Mouse (Mus musculus) kidney, embryonic 14.5 days (tissue): ENCODE data around the gene Rab31. TPM values are rescaled to one million over a fixed set of nuclear protein-coding genes. Genes with fewer than 3 reads are reported as not detected.

Experiments
- ATAC-seq: fragments of 200-750 bp; cut with Nextera tagmentation; 2 replicates; pipeline ENCODE4 v1.8.0; 2017; ENCODE audit warnings: moderate number of reproducible peaks, mild to moderate bottlenecking, moderate TSS enrichment, moderate library complexity; ENCODE audit not compliant: low FRiP score, low TSS enrichment
- H3K27ac ChIP-seq: fragments of 300-500 bp; sonication (generic); 2 replicates; pipeline ENCODE4 v1.5.1; 2014; ENCODE audit warnings: low read depth, mild to moderate bottlenecking, low read length, moderate library complexity, mixed read lengths
- H3K27me3 ChIP-seq: fragments of 300-500 bp; sonication (generic); 2 replicates; pipeline ENCODE4 v1.6.1; 2014; ENCODE audit warnings: mild to moderate bottlenecking, low read length; ENCODE audit not compliant: control insufficient read depth, insufficient read depth
- H3K36me3 ChIP-seq: fragments of 300-500 bp; sonication (generic); 2 replicates; pipeline ENCODE4 v1.6.1; 2014; ENCODE audit warnings: low read length, mixed read lengths; ENCODE audit not compliant: control insufficient read depth, insufficient read depth
- H3K4me1 ChIP-seq: fragments of 300-500 bp; sonication (generic); 2 replicates; pipeline ENCODE4 v1.6.1; 2014; ENCODE audit warnings: low read length, mixed read lengths; ENCODE audit not compliant: control insufficient read depth, insufficient read depth
- H3K4me2 ChIP-seq: fragments of 300-500 bp; sonication (generic); replicated peaks from 2 replicates; pipeline ENCODE4 v1.6.1; 2014; ENCODE audit warnings: low read depth, mild to moderate bottlenecking, low read length
- H3K4me3 ChIP-seq: fragments of 300-500 bp; sonication (generic); 2 replicates; pipeline ENCODE4 v1.5.1; 2014; ENCODE audit warnings: mild to moderate bottlenecking, low read length
- H3K9ac ChIP-seq: fragments of 300-500 bp; sonication (generic); 2 replicates; pipeline ENCODE4 v1.6.1; 2014; ENCODE audit warnings: low read depth, mild to moderate bottlenecking, low read length, moderate library complexity
- H3K9me3 ChIP-seq: fragments of 300-500 bp; sonication (generic); 2 replicates; pipeline ENCODE4 v1.6.1; 2016; ENCODE audit warnings: low read length; ENCODE audit not compliant: control insufficient read depth
- WGBS: fragments of 180-500 bp; shearing (Covaris S2); extraction: QIAGEN DNeasy Blood & Tissue Kit; methylation state at CpG from one replicate; pipeline ENCODE4 v1.1.7; 2014; 5-methylcytosine and 5-hydroxymethylcytosine counted together
- polyA plus RNA-seq: library from polyadenylated mRNA; unstranded; fragments of >200 nt; fragmentation: Nextera tagmentation; extraction: Ambion mirVana; gene quantifications from 2 replicates; pipeline ENCODE4 v1.2.1, GENCODE M21; 2014

Gene Rab31
- polyA plus RNA-seq, 1 experiment from 2014 or later = 38.0 TPM

DNA sequence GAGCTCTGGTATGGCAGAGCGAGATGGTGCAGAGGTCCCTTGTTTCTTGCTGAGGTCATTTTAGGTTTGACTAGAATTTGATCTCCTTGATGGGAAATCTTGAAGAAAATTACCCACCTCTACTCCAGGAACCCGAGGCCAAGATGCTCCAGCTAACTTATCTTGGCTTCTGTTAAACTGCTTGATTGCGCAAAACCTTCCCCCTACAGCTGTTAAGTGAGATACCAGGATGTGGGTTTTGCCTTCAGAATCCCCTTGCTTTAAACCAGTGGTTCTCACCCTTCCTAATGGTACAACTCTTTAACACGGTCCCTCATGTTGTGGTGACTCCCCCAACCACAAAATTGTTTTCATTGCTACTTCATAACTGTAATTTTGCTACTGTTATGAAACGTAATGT is 60.8 kb downstream of the Rab31 start:
- Histone ChIP-seq H3K36me3 (peaks cover 5% of the 10 kb centered on the region; the same call in 1 of the 2 replicates), H3K9ac (no peak overlapping the region), H3K4me3 (no peak overlapping the region), H3K4me1 (no peaks in the 10 kb centered on the region), H3K9me3 (peaks cover 11% of the 10 kb centered on the region; the same call in 1 of the 2 replicates), H3K4me2 (no peak overlapping the region), H3K27ac (no peak overlapping the region), H3K27me3 (no peaks in the 10 kb centered on the region)
- WGBS = 92% methylated on average over 5 of the region's 5 CpGs
- no peak for ATAC-seq

DNA sequence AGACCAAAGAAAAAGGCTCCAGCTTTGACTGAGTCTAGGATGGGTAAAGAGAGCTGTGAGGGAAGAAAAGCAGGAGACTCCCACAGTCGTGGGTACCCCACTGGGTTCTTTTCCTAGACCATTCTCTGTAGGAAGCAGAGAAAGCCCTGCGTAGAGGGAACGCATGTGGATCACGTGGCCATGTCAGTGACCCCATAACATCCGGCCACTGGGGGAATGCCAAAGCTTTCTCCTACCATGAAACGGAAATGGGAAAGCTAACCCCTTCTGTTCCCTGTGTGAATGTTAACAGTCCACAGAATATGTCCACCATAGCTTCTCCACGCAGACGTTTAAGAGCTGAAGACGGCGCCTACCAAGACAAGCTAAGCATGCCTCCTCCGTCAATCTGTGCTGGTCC is 62.0 kb downstream of the Rab31 start:
- Histone ChIP-seq H3K9me3 (peaks cover 11% of the 10 kb centered on the region; the same call in 1 of the 2 replicates), H3K4me1 (no peaks in the 10 kb centered on the region), H3K27me3 (no peaks in the 10 kb centered on the region), H3K4me3 (no peak overlapping the region), H3K27ac (no peak overlapping the region), H3K36me3 (peaks cover 5% of the 10 kb centered on the region; the same call in 1 of the 2 replicates), H3K9ac (no peak overlapping the region), H3K4me2 (no peak overlapping the region)
- WGBS = 91% methylated on average over 11 of the region's 11 CpGs
- no peak for ATAC-seq

DNA sequence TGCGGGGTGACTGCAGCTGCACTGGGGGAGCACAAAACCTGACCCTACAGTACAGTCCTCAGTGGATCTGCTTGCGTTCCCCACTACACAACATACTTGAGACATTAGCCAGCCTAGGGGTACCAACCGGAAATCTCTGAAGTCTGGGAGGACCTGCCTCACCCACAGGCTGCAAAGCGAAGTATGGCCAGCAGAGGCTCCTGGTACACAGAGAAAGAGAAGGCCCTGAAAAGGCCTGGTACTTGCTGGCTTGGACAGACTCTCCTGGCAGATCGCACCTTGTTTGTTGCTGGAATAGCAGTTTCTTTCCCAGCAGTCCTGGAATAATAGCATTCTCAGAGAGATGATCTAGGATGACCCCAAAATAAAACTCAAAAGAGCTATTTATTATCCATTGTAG is 66.3 kb downstream of the Rab31 start:
- no peak overlapping the region for H3K4me2 ChIP-seq
- no peaks in the 10 kb centered on the region for H3K4me1 ChIP-seq
- H3K4me3 ChIP-seq = no peak overlapping the region
- peaks cover under 1% of the 10 kb centered on the region; the same call in 1 of the 2 replicates for H3K36me3 ChIP-seq
- ATAC-seq = 0 out of 2 replicates have a peak, but pooled peaks have one; percentile 36
- H3K27ac ChIP-seq = no peak overlapping the region
- H3K9me3 ChIP-seq = peaks cover under 1% of the 10 kb centered on the region; the same call in 1 of the 2 replicates
- no peaks in the 10 kb centered on the region for H3K27me3 ChIP-seq
- WGBS = 84% methylated on average over 5 of the region's 5 CpGs
- H3K9ac ChIP-seq = no peak overlapping the region

DNA sequence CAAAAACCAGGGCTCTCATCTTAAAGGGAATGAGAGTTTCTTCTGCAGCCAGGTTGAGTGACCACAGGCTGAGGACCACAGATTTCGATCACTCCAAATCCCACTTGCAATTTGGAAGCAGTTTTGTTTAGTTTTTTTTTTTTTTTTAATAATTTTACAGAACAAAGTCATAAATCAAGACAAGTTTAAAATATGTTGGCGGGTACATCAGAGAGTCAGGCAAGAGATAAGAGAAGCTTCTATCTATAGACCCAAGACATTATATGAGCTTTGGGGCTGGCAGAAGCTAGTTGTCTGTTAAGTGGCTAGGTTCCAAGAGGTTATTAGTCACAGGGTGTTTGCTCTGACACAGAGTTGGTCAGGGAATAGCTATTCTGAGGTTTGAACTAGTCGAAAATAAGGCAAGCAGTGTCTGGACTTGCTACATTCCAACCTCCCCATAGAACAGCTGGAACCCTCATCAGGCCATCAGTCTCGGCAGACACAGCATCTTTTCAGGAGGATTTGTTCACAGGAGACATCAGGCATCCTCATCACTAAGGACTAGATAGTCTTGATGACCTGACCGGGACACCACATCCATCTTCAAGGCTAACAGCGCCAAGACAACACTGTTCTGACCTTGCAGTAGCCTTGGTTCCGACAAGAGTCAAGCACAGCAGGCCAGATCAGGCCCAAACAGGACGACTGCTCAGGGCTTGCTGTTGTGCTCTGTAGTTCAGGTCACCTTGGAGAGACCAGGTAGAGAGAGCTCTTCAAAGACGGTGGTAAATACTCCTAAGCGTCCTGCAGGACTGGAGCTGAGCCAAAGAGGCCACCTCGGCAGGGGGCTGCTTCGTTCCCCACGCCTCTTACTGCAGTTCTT is 68.8 kb downstream of the Rab31 start:
- H3K36me3 ChIP-seq = no peaks in the 10 kb centered on the region
- no peaks in the 10 kb centered on the region for H3K9me3 ChIP-seq
- H3K4me3 ChIP-seq = no peak overlapping the region
- 76% methylated on average over 13 of the region's 13 CpGs for WGBS
- 0 out of 2 replicates have a peak, but pooled peaks cover under 1% of the 10 kb centered on the region for H3K4me1 ChIP-seq
- ATAC-seq = no peak
- H3K9ac ChIP-seq = no peak overlapping the region
- H3K27me3 ChIP-seq = no peaks in the 10 kb centered on the region
- H3K27ac ChIP-seq = no peak overlapping the region
- no peak overlapping the region for H3K4me2 ChIP-seq

DNA sequence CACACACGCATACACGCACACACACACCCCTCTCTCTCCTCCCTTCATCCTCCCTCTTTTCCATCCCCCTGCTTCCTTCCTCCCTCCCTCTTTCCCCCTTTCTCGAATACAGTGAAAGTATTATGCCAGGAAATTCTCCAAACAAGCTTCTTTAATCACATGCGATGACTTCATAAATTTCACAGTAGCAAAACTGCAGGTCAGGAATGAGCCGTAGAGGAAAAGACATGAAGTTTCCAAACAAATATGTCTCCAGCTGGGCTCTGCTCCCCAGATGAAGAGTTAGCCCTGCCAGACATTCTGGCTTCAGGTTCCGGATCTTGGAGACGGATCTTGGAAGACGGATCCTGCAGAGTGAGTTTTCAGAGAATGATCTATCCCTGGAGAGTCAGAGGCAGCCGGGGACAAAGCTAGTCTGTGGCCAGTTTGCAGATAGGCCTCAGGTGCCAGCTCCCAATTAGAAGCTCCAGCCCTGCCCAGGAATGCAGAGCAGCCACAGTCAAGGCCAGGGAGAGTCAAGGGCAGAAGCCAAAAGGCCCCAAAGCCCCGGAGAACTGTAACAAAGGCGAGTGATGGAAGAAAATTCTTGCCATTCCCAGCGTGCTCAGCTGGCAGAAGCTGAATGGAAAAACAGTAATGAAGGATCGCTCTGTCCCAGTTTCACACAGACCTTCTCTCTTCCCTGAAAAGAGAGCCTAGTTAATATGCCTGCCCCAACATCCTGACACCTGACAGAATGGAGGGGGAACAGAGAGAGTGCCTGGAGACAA is 70.6 kb downstream of the Rab31 start:
- no peak overlapping the region for H3K4me2 ChIP-seq
- no peaks in the 10 kb centered on the region for H3K36me3 ChIP-seq
- no peaks in the 10 kb centered on the region for H3K9me3 ChIP-seq
- 0 out of 2 replicates have a peak, but pooled peaks cover 8% of the 10 kb centered on the region for H3K4me1 ChIP-seq
- H3K27ac ChIP-seq = peak overlapping the region; percentile 71; the same call in 1 of the 2 replicates
- no peaks in the 10 kb centered on the region for H3K27me3 ChIP-seq
- H3K4me3 ChIP-seq = no peak overlapping the region
- no peak overlapping the region for H3K9ac ChIP-seq
- 62% methylated on average over 13 of the region's 13 CpGs for WGBS
- ATAC-seq = no peak

DNA sequence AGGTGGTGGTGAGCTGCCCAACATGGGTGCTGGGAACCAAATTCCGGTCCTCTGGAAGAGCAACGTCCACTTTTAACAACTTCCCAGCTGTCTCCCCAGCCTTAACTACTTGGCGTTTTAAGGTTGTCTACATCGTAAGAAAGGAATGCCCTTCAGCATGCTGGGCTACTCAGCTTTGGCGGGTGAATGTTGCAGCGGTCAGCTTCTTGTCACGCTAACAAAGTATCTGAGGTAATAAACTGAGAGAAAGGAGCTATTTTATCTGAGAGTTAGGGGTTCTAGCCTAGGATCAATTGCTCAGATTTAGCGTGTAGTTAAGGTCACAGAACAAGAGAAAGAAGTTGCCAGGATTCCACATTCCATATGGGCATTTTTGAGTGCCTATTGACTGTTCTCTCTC is 71.2 kb downstream of the Rab31 start:
- H3K4me1 ChIP-seq = 0 out of 2 replicates have a peak, but pooled peaks cover 8% of the 10 kb centered on the region
- 74% methylated on average over 8 of the region's 8 CpGs for WGBS
- H3K9ac ChIP-seq = no peak overlapping the region
- H3K27ac ChIP-seq = peak overlapping the region; percentile 71; the same call in 1 of the 2 replicates
- ATAC-seq = no peak
- no peak overlapping the region for H3K4me2 ChIP-seq
- no peaks in the 10 kb centered on the region; the same call in 1 of the 2 replicates for H3K36me3 ChIP-seq
- no peak overlapping the region for H3K4me3 ChIP-seq
- H3K27me3 ChIP-seq = no peaks in the 10 kb centered on the region
- H3K9me3 ChIP-seq = no peaks in the 10 kb centered on the region

DNA sequence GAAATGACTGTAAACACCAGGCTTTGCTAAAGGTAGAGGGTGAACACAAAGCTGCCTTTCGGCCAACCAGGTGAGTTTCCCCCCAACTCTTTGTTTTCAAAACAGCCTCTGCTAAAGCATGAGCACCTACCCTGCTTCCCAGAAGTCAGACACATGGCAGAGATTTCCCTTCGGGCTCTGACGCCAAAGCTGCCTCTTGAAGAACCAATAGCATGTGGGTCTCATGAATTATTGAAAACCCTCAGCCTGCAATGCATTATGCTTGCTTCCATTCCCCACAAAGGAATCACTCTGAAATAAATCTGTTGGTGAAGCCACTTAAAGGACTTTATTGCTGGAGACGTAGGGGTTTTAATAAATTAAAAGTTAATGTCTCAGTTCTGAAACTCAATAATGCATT is 72.5 kb downstream of the Rab31 start:
- Histone ChIP-seq H3K4me2 (no peak overlapping the region), H3K4me3 (no peak overlapping the region), H3K9me3 (no peaks in the 10 kb centered on the region), H3K27me3 (no peaks in the 10 kb centered on the region), H3K27ac (no peak overlapping the region), H3K4me1 (0 out of 2 replicates have a peak, but pooled peaks cover 8% of the 10 kb centered on the region), H3K9ac (no peak overlapping the region), H3K36me3 (no peaks in the 10 kb centered on the region; the same call in 1 of the 2 replicates)
- WGBS = 58% methylated on average over 4 of the region's 4 CpGs
- no peak for ATAC-seq

DNA sequence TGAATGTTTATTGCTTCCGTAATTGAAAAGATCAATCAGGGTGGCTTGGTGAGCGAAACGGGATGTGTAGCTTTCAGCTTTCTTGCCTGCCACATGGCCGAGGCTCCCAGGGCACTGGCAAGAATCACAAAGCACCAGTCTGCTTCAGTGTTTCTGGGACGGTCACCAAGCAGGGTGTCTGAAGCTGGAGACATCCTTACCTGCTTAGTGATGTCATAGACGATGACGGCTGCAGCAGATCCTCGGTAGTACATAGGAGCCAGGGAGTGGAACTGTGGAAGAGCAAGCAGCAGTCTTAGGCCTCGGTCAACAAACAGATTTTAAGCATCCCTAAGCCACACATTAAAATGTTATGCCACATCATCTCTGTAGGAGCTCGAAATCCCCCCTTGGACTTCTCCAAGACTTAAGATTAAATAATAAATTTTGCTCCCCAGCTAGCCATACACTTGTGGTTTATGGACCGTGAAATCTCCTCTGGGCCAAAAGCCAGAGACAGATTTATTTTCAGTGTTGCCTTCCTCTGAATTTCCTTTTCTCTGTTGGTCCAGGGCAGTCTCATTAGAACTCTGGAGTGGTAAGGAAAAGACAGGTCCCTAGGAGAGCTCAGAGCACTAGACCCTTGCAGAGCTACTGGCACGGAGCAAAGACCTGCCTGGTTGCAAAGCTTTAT is 74.6 kb downstream of the Rab31 start:
- no peak overlapping the region for H3K4me2 ChIP-seq
- H3K4me3 ChIP-seq = no peak overlapping the region
- peak; percentile 83; the same call in 1 of the 2 replicates for ATAC-seq
- WGBS = 40% methylated on average over 12 of the region's 12 CpGs
- H3K27me3 ChIP-seq = no peaks in the 10 kb centered on the region
- 0 out of 2 replicates have a peak, but pooled peaks cover 8% of the 10 kb centered on the region for H3K4me1 ChIP-seq
- H3K36me3 ChIP-seq = no peaks in the 10 kb centered on the region; the same call in 1 of the 2 replicates
- no peak overlapping the region for H3K9ac ChIP-seq
- H3K9me3 ChIP-seq = no peaks in the 10 kb centered on the region
- H3K27ac ChIP-seq = no peak overlapping the region
